Mouse (Mus musculus) MEL (cell line): Measurements from ENCODE around the gene Gsn. TPM values are rescaled to one million over a fixed set of nuclear protein-coding genes. Genes with fewer than 3 reads are reported as not detected.

ENCODE experiments used
- DNase-seq: peaks from one replicate; pipeline ENCODE4 v3.0.0; 2011; ENCODE audit warnings: low read depth, low spot score
- H3K27ac ChIP-seq: 2 replicates; pipeline ENCODE4 v1.5.1; 2012; ENCODE audit warnings: low read depth, mild to moderate bottlenecking, control low read depth, low read length, moderate library complexity; ENCODE audit not compliant: control insufficient read depth
- H3K27me3 ChIP-seq, 2 experiments: fragments of 150-350 bp in 1 of 2; sonication (generic) in 1 of 2; 2 replicates each; pipeline ENCODE4 v1.6.1; 2012; ENCODE audit warnings: low read length in 2 of 2, mild to moderate bottlenecking in 2 of 2, improper control_type of control experiment in 1 of 2, moderate library complexity in 1 of 2; ENCODE audit not compliant: insufficient read depth in 2 of 2, control insufficient read depth in 1 of 2
- H3K36me3 ChIP-seq, 2 experiments: 2 replicates each; pipeline ENCODE4 v1.6.1; 2012 to 2014; ENCODE audit warnings: low read length in 2 of 2, improper control_type of control experiment in 1 of 2, inconsistent platforms in 1 of 2, mild to moderate bottlenecking in 1 of 2; ENCODE audit not compliant: insufficient read depth in 2 of 2, control insufficient read depth in 1 of 2
- H3K4me1 ChIP-seq, 2 experiments: fragments of 150-350 bp in 1 of 2; sonication (generic) in 1 of 2; 2 replicates each; pipeline ENCODE4 v1.6.1; 2012; ENCODE audit warnings: low read length in 2 of 2, improper control_type of control experiment in 1 of 2, mild to moderate bottlenecking in 1 of 2; ENCODE audit not compliant: insufficient read depth in 2 of 2, control insufficient read depth in 1 of 2
- H3K4me3 ChIP-seq, 2 experiments: fragments of 150-350 bp in 1 of 2; sonication (generic) in 1 of 2; 2 replicates each; pipeline ENCODE4 v1.5.1; 2012; ENCODE audit warnings: low read depth in 2 of 2, low read length in 2 of 2, mild to moderate bottlenecking in 2 of 2, moderate library complexity in 2 of 2, control low read depth in 1 of 2, improper control_type of control experiment in 1 of 2; ENCODE audit not compliant: control insufficient read depth in 1 of 2, insufficient read depth in 1 of 2
- H3K79me2 ChIP-seq: 2 replicates; pipeline ENCODE4 v1.6.1; 2012; ENCODE audit warnings: mild to moderate bottlenecking, low read length, moderate library complexity; ENCODE audit not compliant: control insufficient read depth, poor library complexity, insufficient read depth
- H3K9ac ChIP-seq: 2 replicates; pipeline ENCODE4 v1.6.1; 2012; ENCODE audit warnings: low read depth, mild to moderate bottlenecking, control low read depth, low read length, moderate library complexity; ENCODE audit not compliant: control insufficient read depth, poor library complexity, severe bottlenecking
- H3K9me3 ChIP-seq: fragments of 150-350 bp; sonication (generic); replicated peaks from 2 replicates; pipeline ENCODE4 v1.6.1; 2012; ENCODE audit warnings: mild to moderate bottlenecking, low read length, improper control_type of control experiment, moderate library complexity; ENCODE audit not compliant: insufficient read depth
- CHD2 ChIP-seq: IDR thresholded peaks from 2 replicates; pipeline ENCODE4 v1.6.1; 2011; ENCODE audit warnings: low read length, improper control_type of control experiment
- GATA1 ChIP-seq: IDR thresholded peaks from 2 replicates; pipeline ENCODE4 v1.6.1; 2011; ENCODE audit warnings: low read depth, low read length, improper control_type of control experiment
- HCFC1 ChIP-seq: IDR thresholded peaks from 2 replicates; pipeline ENCODE4 v1.6.1; 2012; ENCODE audit warnings: low read depth, mild to moderate bottlenecking, inconsistent platforms, low read length, improper control_type of control experiment, moderate library complexity
- MAZ ChIP-seq: IDR thresholded peaks from 2 replicates; pipeline ENCODE4 v1.6.1; 2012; ENCODE audit warnings: low read depth, mild to moderate bottlenecking, inconsistent platforms, low read length, improper control_type of control experiment
- MXI1 ChIP-seq: IDR thresholded peaks from 2 replicates; pipeline ENCODE4 v1.6.1; 2011; ENCODE audit warnings: mild to moderate bottlenecking, low read depth, low read length, improper control_type of control experiment
- MYB ChIP-seq: IDR thresholded peaks from 2 replicates; pipeline ENCODE4 v1.6.1; 2011; ENCODE audit warnings: mild to moderate bottlenecking, low read depth, low read length, improper control_type of control experiment
- POLR2A ChIP-seq, 2 experiments: IDR thresholded peaks; 2 replicates each; pipeline ENCODE4 v1.6.1; 2011 to 2012; ENCODE audit warnings: low read length in 2 of 2, mild to moderate bottlenecking in 2 of 2, control low read depth in 1 of 2, improper control_type of control experiment in 1 of 2, low read depth in 1 of 2, moderate library complexity in 1 of 2; ENCODE audit not compliant: control insufficient read depth in 1 of 2, insufficient read depth in 1 of 2, poor library complexity in 1 of 2
- POLR2AphosphoS2 ChIP-seq: IDR thresholded peaks from 2 replicates; pipeline ENCODE4 v1.6.1; 2011; ENCODE audit warnings: low read length, improper control_type of control experiment
- POLR2AphosphoS5 ChIP-seq: IDR thresholded peaks from 2 replicates; pipeline ENCODE4 v1.6.1; 2012; ENCODE audit warnings: low read depth, borderline replicate concordance, mild to moderate bottlenecking, inconsistent platforms, low read length, moderate library complexity, mixed read lengths
- RAD21 ChIP-seq: IDR thresholded peaks from 2 replicates; pipeline ENCODE4 v1.6.1; 2011; ENCODE audit warnings: mild to moderate bottlenecking, low read depth, low read length, improper control_type of control experiment
- SIN3A ChIP-seq: IDR thresholded peaks from 2 replicates; pipeline ENCODE4 v1.6.1; 2012; ENCODE audit warnings: low read length, improper control_type of control experiment, inconsistent platforms
- SMC3 ChIP-seq: IDR thresholded peaks from 2 replicates; pipeline ENCODE4 v1.6.1; 2011; ENCODE audit warnings: low read depth, low read length, improper control_type of control experiment
- TCF12 ChIP-seq: IDR thresholded peaks from 2 replicates; pipeline ENCODE4 v1.6.1; 2014; ENCODE audit warnings: low read depth, mild to moderate bottlenecking, inconsistent platforms, low read length, improper control_type of control experiment, moderate library complexity
- UBTF ChIP-seq: IDR thresholded peaks from 2 replicates; pipeline ENCODE4 v1.6.1; 2012; ENCODE audit warnings: low read depth, mild to moderate bottlenecking, inconsistent platforms, low read length, improper control_type of control experiment, moderate library complexity, borderline replicate concordance; ENCODE audit not compliant: insufficient read depth
- USF1 ChIP-seq: IDR thresholded peaks from 2 replicates; pipeline ENCODE4 v1.6.1; 2014; ENCODE audit warnings: low read depth, mild to moderate bottlenecking, inconsistent platforms, low read length, improper control_type of control experiment, moderate library complexity
- USF2 ChIP-seq, 2 experiments: IDR thresholded peaks; 2 replicates each; pipeline ENCODE4 v1.6.1; 2011 to 2012; ENCODE audit warnings: improper control_type of control experiment in 2 of 2, low read length in 2 of 2, borderline replicate concordance in 1 of 2, inconsistent platforms in 1 of 2, low read depth in 1 of 2, mild to moderate bottlenecking in 1 of 2; ENCODE audit not compliant: insufficient read depth in 1 of 2
- ZC3H11A ChIP-seq: IDR thresholded peaks from 2 replicates; pipeline ENCODE4 v1.6.1; 2012; ENCODE audit warnings: low read depth, mild to moderate bottlenecking, inconsistent platforms, low read length, improper control_type of control experiment
- polyA plus RNA-seq, 2 experiments: library from polyadenylated mRNA; stranded (reverse) in 1 of 2; unstranded in 1 of 2; fragments of >175 nt in 1 of 2; fragments of >200 nt in 1 of 2; gene quantifications; 2 replicates each; pipeline versions ENCODE4 v1.2.1 to v1.2.4; 2012; ENCODE audit warnings: low replicate concordance in 2 of 2, low read depth in 1 of 2; ENCODE audit not compliant: insufficient read length in 2 of 2, insufficient read depth in 1 of 2, missing spikeins in 1 of 2
- total RNA-seq: library from RNA; depleted of rRNA; stranded (reverse); fragments of 300-350 nt; gene quantifications from 2 replicates; pipeline ENCODE4 v1.2.3, GENCODE M21; 2012

Gsn gene
- total and polyA plus RNA-seq, 3 experiments: 8.0 to 8.2 TPM; not detected in 1

DNA sequence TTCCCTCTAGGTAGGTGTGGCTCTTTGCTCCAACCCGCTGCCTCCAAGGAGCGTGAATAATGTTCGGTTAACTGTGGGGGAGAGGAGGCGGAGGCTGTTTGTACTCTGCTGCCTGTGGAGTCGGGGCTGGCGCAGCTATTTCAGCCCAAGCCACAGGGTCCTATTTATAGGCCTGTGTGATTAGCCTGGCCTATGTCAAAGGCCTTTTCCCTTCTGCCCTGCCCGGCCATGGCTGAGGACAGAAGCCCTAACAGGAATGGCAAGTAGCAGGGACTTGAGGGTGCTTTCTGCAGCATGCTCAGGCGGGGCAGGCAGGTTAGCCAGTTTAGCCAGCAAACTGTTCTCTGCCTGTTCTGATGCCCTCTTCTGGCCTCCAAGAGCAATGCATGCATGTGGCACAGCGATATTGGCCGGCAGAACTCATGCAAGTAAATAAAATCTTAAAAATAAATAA is 14.4 kb downstream of the Gsn start (continued):
- no peak for TF ChIP-seq POLR2AphosphoS5
- TF ChIP-seq ZC3H11A: peak; percentile 93
- TF ChIP-seq RAD21: peak; percentile 70
- no peak for TF ChIP-seq MXI1
- TF ChIP-seq, all 39 proteins: peak for 5

DNA sequence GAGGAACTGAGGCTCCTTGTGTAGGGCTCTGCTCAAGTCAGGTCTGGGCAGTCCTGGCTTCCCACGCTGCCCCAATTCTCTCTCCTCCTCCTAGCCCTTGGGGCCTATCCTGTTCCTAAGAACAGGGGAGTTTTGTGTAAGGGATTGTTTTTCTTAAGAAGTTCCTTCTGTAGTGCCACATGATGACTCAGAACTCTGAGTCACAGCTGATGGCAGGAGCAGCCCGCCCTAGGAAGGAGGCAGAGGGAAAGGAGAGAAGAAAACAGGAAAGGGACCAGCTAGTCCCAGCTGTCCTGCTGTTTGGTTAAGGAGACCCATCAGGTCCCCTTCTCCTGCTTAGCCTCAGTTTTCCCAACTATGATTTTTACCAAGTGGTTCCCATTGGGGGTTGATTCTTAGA is 15.6 kb downstream of the Gsn start:
- Histone ChIP-seq H3K27ac (no peak overlapping the region), H3K27me3 (no peaks in the 10 kb centered on the region), H3K36me3 (no peaks in the 10 kb centered on the region), H3K9me3 (no peaks in the 10 kb centered on the region), H3K4me1 (no peaks in the 10 kb centered on the region), H3K79me2 (no peaks in the 10 kb centered on the region), H3K4me3 (no peak overlapping the region), H3K9ac (no peak overlapping the region)
- TF ChIP-seq SMC3 (no peak), HCFC1 (no peak), POLR2AphosphoS2 (no peak), USF2 (IDR thresholded peaks at IDR 0.05; ENCODE audit: borderline replicate concordance in 1 of 2, insufficient read depth in 1 of 2, low read depth in 1 of 2, low read length in 2 of 2) (no peak)
- peak; percentile 25 for DNase-seq

DNA sequence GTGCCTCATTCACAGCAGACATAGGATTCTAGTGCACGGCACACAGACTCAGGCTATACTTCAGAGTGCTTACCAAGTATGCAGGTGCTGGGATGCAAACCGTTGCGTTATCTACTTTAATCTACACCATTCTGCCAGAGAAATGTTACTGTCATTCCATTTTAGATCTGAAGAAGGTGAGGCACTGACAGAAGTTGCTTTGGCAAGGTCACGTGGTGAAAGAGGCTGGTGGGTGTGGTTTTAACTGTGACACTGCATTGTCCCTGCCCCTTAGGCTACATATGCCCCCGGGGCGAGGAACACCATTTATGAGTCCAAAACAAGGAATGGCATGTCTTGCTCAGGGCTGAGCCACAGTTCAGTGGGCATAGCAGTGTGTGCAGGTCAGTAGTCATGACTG is 16.7 kb downstream of the Gsn start:
- DNase-seq: no peak
- Histone ChIP-seq H3K4me3 (no peak overlapping the region), H3K79me2 (no peaks in the 10 kb centered on the region), H3K27me3 (no peaks in the 10 kb centered on the region), H3K9me3 (no peaks in the 10 kb centered on the region), H3K4me1 (no peaks in the 10 kb centered on the region), H3K9ac (no peak overlapping the region), H3K27ac (no peak overlapping the region), H3K36me3 (no peaks in the 10 kb centered on the region)
- TF ChIP-seq CHD2: no peak
- TF ChIP-seq TCF12: no peak
- peak; percentile 76 for TF ChIP-seq USF1
- no peak for TF ChIP-seq MYB
- TF ChIP-seq MXI1: no peak
- no peak for TF ChIP-seq SIN3A

DNA sequence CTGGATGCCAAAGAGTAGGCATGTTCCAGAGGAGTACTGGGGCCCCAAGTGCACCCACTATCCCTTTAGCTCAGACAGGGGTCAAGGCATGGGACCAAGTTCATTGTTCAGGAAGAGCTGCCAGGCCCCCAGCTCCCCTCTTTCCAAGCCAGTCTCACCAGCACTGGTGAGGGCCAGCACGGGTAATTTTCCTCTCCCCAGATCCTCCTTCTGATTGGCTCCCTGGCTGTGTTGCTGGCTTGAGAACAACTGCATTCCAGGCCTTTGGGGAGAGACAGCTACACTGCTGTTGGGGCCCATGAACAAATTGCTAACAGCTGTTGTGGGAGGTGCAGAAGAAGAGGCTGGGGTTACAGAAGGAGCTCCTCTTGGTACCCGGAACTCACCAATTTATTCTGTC is 17.4 kb downstream of the Gsn start:
- Histone ChIP-seq H3K27me3 (no peaks in the 10 kb centered on the region), H3K4me3 (no peak overlapping the region), H3K4me1 (no peaks in the 10 kb centered on the region), H3K9ac (no peak overlapping the region), H3K79me2 (no peaks in the 10 kb centered on the region), H3K36me3 (no peaks in the 10 kb centered on the region), H3K27ac (no peak overlapping the region), H3K9me3 (no peaks in the 10 kb centered on the region)
- no peak for DNase-seq
- no peak for TF ChIP-seq POLR2A (IDR thresholded peaks at IDR 0.05; ENCODE audit: control insufficient read depth in 1 of 2, insufficient read depth in 1 of 2, low read depth in 1 of 2, low read length in 2 of 2, poor library complexity in 1 of 2)
- TF ChIP-seq MAZ: no peak
- no peak for TF ChIP-seq ZC3H11A
- TF ChIP-seq USF2 (IDR thresholded peaks at IDR 0.05; ENCODE audit: borderline replicate concordance in 1 of 2, insufficient read depth in 1 of 2, low read depth in 1 of 2, low read length in 2 of 2): no peak
- TF ChIP-seq RAD21: no peak
- no peak for TF ChIP-seq USF1
- TF ChIP-seq GATA1: no peak
- no peak for TF ChIP-seq UBTF
